Mouse (Mus musculus): Measurements from ENCODE around the gene Gm28308. TPM values are rescaled to one million over a fixed set of nuclear protein-coding genes. Genes with fewer than 3 reads are reported as not detected.

Gm28308 gene
- total and polyA plus RNA-seq, 3 experiments, result not detected

GRCm38 (mm10) chr6:52176391-52176790 is 36.7 kb downstream of the Gm28308 start:
- Histone ChIP-seq H3K9ac (ENCODE audit: low read depth, low read length) (no peak overlapping the region), H3K27me3 (ENCODE audit: control insufficient read depth, insufficient read depth, low read length) (peaks cover 13% of the 10 kb centered on the region), H3K36me3 (ENCODE audit: control insufficient read depth, insufficient read depth, low read length) (no peaks in the 10 kb centered on the region), H3K27ac (peak overlapping the region; percentile 48), H3K4me1 (ENCODE audit: control insufficient read depth, insufficient read depth, low read length) (no peaks in the 10 kb centered on the region), H3K79me2 (replicated peaks; ENCODE audit: control insufficient read depth, insufficient read depth, low read length) (no peaks in the 10 kb centered on the region), H3K4me3 (peak overlapping the region; percentile 34; the same call in 1 of the 2 replicates)
- WGBS, result 7% methylated on average over 6 of the region's 6 CpGs
- no peak for DNase-seq
- no peak for TF ChIP-seq CTCF (IDR thresholded peaks at IDR 0.05)
- intact Hi-C loops (cut with DNase I), result no loop called here

GRCm38 (mm10) chr6:52175864-52176263 is 37.3 kb downstream of the Gm28308 start:
- intact Hi-C loops (cut with DNase I), result no loop called here
- Histone ChIP-seq H3K36me3 (ENCODE audit: control insufficient read depth, insufficient read depth, low read length) (no peaks in the 10 kb centered on the region), H3K4me1 (ENCODE audit: control insufficient read depth, insufficient read depth, low read length) (no peaks in the 10 kb centered on the region), H3K79me2 (replicated peaks; ENCODE audit: control insufficient read depth, insufficient read depth, low read length) (no peaks in the 10 kb centered on the region), H3K9ac (ENCODE audit: low read depth, low read length) (no peak overlapping the region), H3K27ac (peak overlapping the region; percentile 38), H3K4me3 (peak overlapping the region; percentile 34), H3K27me3 (ENCODE audit: control insufficient read depth, insufficient read depth, low read length) (peaks cover 13% of the 10 kb centered on the region)
- no peak for TF ChIP-seq CTCF (IDR thresholded peaks at IDR 0.05)
- no peak for TF ChIP-seq EP300 (IDR thresholded peaks at IDR 0.05; ENCODE audit: insufficient read depth, low read depth, low read length)
- TF ChIP-seq POLR2A (IDR thresholded peaks at IDR 0.05; ENCODE audit: insufficient read depth, low read depth, low read length), result no peak
- WGBS, result 8% methylated on average over 21 of the region's 35 CpGs
- DNase-seq, result no peak

- intact Hi-C loops (cut with DNase I), result no loop called here
- DNase-seq, result no peak
- Histone ChIP-seq H3K27ac (peak overlapping the region; percentile 45), H3K9ac (ENCODE audit: low read depth, low read length) (peak overlapping the region; percentile 59; the same call in 1 of the 2 replicates), H3K27me3 (ENCODE audit: control insufficient read depth, insufficient read depth, low read length) (peaks cover 13% of the 10 kb centered on the region), H3K4me3 (peak overlapping the region; percentile 34), H3K4me1 (ENCODE audit: control insufficient read depth, insufficient read depth, low read length) (no peaks in the 10 kb centered on the region), H3K36me3 (ENCODE audit: control insufficient read depth, insufficient read depth, low read length) (no peaks in the 10 kb centered on the region), H3K79me2 (replicated peaks; ENCODE audit: control insufficient read depth, insufficient read depth, low read length) (no peaks in the 10 kb centered on the region)
- TF ChIP-seq CTCF (IDR thresholded peaks at IDR 0.05), result no peak
- no peak for TF ChIP-seq POLR2A (IDR thresholded peaks at IDR 0.05; ENCODE audit: insufficient read depth, low read depth, low read length)
- TF ChIP-seq EP300 (IDR thresholded peaks at IDR 0.05; ENCODE audit: insufficient read depth, low read depth, low read length), result no peak
- WGBS, result 5% methylated on average over 41 of the region's 41 CpGs
Measured at GRCm38 (mm10) chr6:52174968-52175751, 38.0 kb downstream of the Gm28308 start.

GRCm38 (mm10) chr6:52173648-52174047 is 39.5 kb downstream of the Gm28308 start:
- intact Hi-C loops (cut with DNase I), result no loop called here
- no peak for DNase-seq
- H3K27ac ChIP-seq, result no peak overlapping the region
- WGBS, result 15% methylated on average over 4 of the region's 4 CpGs
- H3K79me2 ChIP-seq (replicated peaks; ENCODE audit: control insufficient read depth, insufficient read depth, low read length), result no peaks in the 10 kb centered on the region
- no peak for TF ChIP-seq EP300 (IDR thresholded peaks at IDR 0.05; ENCODE audit: insufficient read depth, low read depth, low read length)
- TF ChIP-seq CTCF (IDR thresholded peaks at IDR 0.05), result no peak
- no peak for TF ChIP-seq POLR2A (IDR thresholded peaks at IDR 0.05; ENCODE audit: insufficient read depth, low read depth, low read length)
- H3K27me3 ChIP-seq (ENCODE audit: control insufficient read depth, insufficient read depth, low read length), result peaks cover 19% of the 10 kb centered on the region
- no peak overlapping the region for H3K9ac ChIP-seq (ENCODE audit: low read depth, low read length)
- no peak overlapping the region for H3K4me3 ChIP-seq
- H3K36me3 ChIP-seq (ENCODE audit: control insufficient read depth, insufficient read depth, low read length), result no peaks in the 10 kb centered on the region
- H3K4me1 ChIP-seq (ENCODE audit: control insufficient read depth, insufficient read depth, low read length), result no peaks in the 10 kb centered on the region

GRCm38 (mm10) chr6:52172501-52172900 is 40.6 kb downstream of the Gm28308 start:
- peak overlapping the region; percentile 24 for H3K4me3 ChIP-seq
- TF ChIP-seq EP300 (IDR thresholded peaks at IDR 0.05; ENCODE audit: insufficient read depth, low read depth, low read length), result no peak
- no peak for TF ChIP-seq POLR2A (IDR thresholded peaks at IDR 0.05; ENCODE audit: insufficient read depth, low read depth, low read length)
- no peak for TF ChIP-seq CTCF (IDR thresholded peaks at IDR 0.05)
- intact Hi-C loops (cut with DNase I), result no loop called here
- H3K27ac ChIP-seq, result no peak overlapping the region
- H3K9ac ChIP-seq (ENCODE audit: low read depth, low read length), result 0 out of 2 replicates have a peak overlapping the region, but pooled peaks have one; percentile 15
- no peaks in the 10 kb centered on the region for H3K36me3 ChIP-seq (ENCODE audit: control insufficient read depth, insufficient read depth, low read length)
- 6% methylated on average over 34 of the region's 35 CpGs for WGBS
- peak; percentile 72 to 74 for DNase-seq
- H3K79me2 ChIP-seq (replicated peaks; ENCODE audit: control insufficient read depth, insufficient read depth, low read length), result no peaks in the 10 kb centered on the region
- H3K4me1 ChIP-seq (ENCODE audit: control insufficient read depth, insufficient read depth, low read length), result no peaks in the 10 kb centered on the region
- H3K27me3 ChIP-seq (ENCODE audit: control insufficient read depth, insufficient read depth, low read length), result peaks cover 20% of the 10 kb centered on the region

GRCm38 (mm10) chr6:52171938-52172337 is 41.2 kb downstream of the Gm28308 start:
- Histone ChIP-seq H3K9ac (ENCODE audit: low read depth, low read length) (no peak overlapping the region), H3K4me1 (ENCODE audit: control insufficient read depth, insufficient read depth, low read length) (no peaks in the 10 kb centered on the region)
- TF ChIP-seq POLR2A (IDR thresholded peaks at IDR 0.05; ENCODE audit: insufficient read depth, low read depth, low read length) (no peak), CTCF (IDR thresholded peaks at IDR 0.05) (no peak), EP300 (IDR thresholded peaks at IDR 0.05; ENCODE audit: insufficient read depth, low read depth, low read length) (no peak)

More at GRCm38 (mm10) chr6:52171938-52172337, 41.2 kb downstream of the Gm28308 start:
- Histone ChIP-seq H3K4me3 (no peak overlapping the region), H3K27me3 (ENCODE audit: control insufficient read depth, insufficient read depth, low read length) (peaks cover 20% of the 10 kb centered on the region), H3K36me3 (ENCODE audit: control insufficient read depth, insufficient read depth, low read length) (no peaks in the 10 kb centered on the region), H3K79me2 (replicated peaks; ENCODE audit: control insufficient read depth, insufficient read depth, low read length) (no peaks in the 10 kb centered on the region), H3K27ac (no peak overlapping the region)
- WGBS, result 18% methylated on average over 7 of the region's 7 CpGs
- intact Hi-C loops (cut with DNase I), result no loop called here
- no peak for DNase-seq

Data from heart, adult 2 months (tissue).